Mouse (Mus musculus) heart, adult 2 months (tissue): ENCODE measurements at regions not wholly inside any gene's neighbourhood (a gene's known extent, or its start where the extent isn't known, plus 50 kb on each side); places are given as distances from the start of the nearest gene placed in this dataset.

Source experiments
- CTCF ChIP-seq: fragments of 200-600 bp; IDR thresholded peaks from 2 replicates; pipeline ENCODE4 v1.8.1; 2022; ENCODE audit warnings: antibody characterized with exemption, mild to moderate bottlenecking, moderate library complexity
- EP300 ChIP-seq: fragments of 200-500 bp; IDR thresholded peaks from 2 replicates; pipeline ENCODE4 v1.6.1; 2011; ENCODE audit warnings: low read depth, low read length, control low read depth; ENCODE audit not compliant: insufficient read depth
- POLR2A ChIP-seq: fragments of 200-500 bp; IDR thresholded peaks from 2 replicates; pipeline ENCODE4 v1.6.1; 2011; ENCODE audit warnings: mild to moderate bottlenecking, low read depth, low read length, control low read depth; ENCODE audit not compliant: insufficient read depth

GRCm38 (mm10) chr1:23214462-23215158 is 112.6 kb upstream of the 4933415F23Rik start:
- no peak for TF ChIP-seq CTCF
- TF ChIP-seq EP300, result no peak
- TF ChIP-seq POLR2A, result no peak
